Mouse (Mus musculus) hindbrain, embryonic 13.5 days (tissue): ENCODE measurements around the gene Nlgn2. TPM values are rescaled to one million over a fixed set of nuclear protein-coding genes. Genes with fewer than 3 reads are reported as not detected.

Experiments used
- ATAC-seq: fragments of 200-750 bp; cut with Nextera tagmentation; 2 replicates; pipeline ENCODE4 v1.8.0; 2017; ENCODE audit warnings: moderate TSS enrichment; ENCODE audit not compliant: low FRiP score
- H3K27ac ChIP-seq: fragments of 300-500 bp; sonication (generic); 2 replicates; pipeline ENCODE4 v1.5.1; 2015; ENCODE audit warnings: inconsistent platforms, mild to moderate bottlenecking, moderate library complexity
- H3K27me3 ChIP-seq: fragments of 300-500 bp; sonication (generic); 2 replicates; pipeline ENCODE4 v1.6.1; 2015; ENCODE audit warnings: mild to moderate bottlenecking, inconsistent platforms
- H3K36me3 ChIP-seq: fragments of 300-500 bp; sonication (generic); 2 replicates; pipeline ENCODE4 v1.6.1; 2015; ENCODE audit warnings: mild to moderate bottlenecking, inconsistent platforms
- H3K4me1 ChIP-seq: fragments of 300-500 bp; sonication (generic); replicated peaks from 2 replicates; pipeline ENCODE4 v1.6.1; 2015; ENCODE audit warnings: inconsistent platforms
- H3K4me2 ChIP-seq: fragments of 300-500 bp; sonication (generic); 2 replicates; pipeline ENCODE4 v1.6.1; 2015; ENCODE audit warnings: inconsistent platforms, mild to moderate bottlenecking, moderate library complexity
- H3K4me3 ChIP-seq: fragments of 300-500 bp; sonication (generic); 2 replicates; pipeline ENCODE4 v1.5.1; 2015; ENCODE audit warnings: mild to moderate bottlenecking, inconsistent platforms
- H3K9ac ChIP-seq: fragments of 300-500 bp; sonication (generic); 2 replicates; pipeline ENCODE4 v1.6.1; 2015; ENCODE audit warnings: mild to moderate bottlenecking, inconsistent platforms
- H3K9me3 ChIP-seq: fragments of 300-500 bp; sonication (generic); 2 replicates; pipeline ENCODE4 v1.6.1; 2016; ENCODE audit warnings: inconsistent platforms
- WGBS: fragments of 180-500 bp; shearing (Covaris S2); methylation state at CpG from one replicate; pipeline ENCODE4 v1.1.7; 2015; 5-methylcytosine and 5-hydroxymethylcytosine counted together
- polyA plus RNA-seq: library from polyadenylated mRNA; unstranded; fragments of >200 nt; fragmentation: Nextera tagmentation; extraction: Ambion mirVana; gene quantifications from 2 replicates; pipeline ENCODE4 v1.2.1, GENCODE M21; 2015

Nlgn2 gene
- polyA plus RNA-seq, 1 experiment from 2014 or later, result 21.4 TPM

DNA sequence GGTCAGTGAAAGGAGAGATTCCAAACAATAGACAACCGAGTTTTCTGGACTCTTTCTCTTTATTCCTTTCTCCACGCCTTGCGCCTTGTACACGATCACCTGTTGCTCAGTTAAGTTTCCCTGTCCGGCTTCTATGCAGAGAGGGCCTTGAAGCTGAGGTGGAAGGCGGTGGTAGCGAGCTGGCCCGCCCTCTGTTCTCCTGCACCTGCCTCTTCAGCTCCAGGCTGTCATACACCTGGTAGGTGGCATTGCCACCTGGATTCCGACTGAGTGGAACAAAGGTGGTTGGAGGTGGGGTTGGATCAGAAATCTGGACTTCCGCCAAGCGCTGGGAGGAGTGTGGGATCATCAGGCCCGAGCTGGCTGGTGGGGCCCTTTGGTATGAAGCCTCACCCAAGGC lies 21.1 kb downstream of the Nlgn2 start:
- no peak for ATAC-seq
- no peak overlapping the region for H3K4me2 ChIP-seq
- WGBS, result 91% methylated on average over 12 of the region's 12 CpGs
- no peak overlapping the region for H3K9ac ChIP-seq
- H3K27ac ChIP-seq, result no peak overlapping the region
- H3K9me3 ChIP-seq, result no peaks in the 10 kb centered on the region
- no peaks in the 10 kb centered on the region for H3K4me1 ChIP-seq
- no peaks in the 10 kb centered on the region for H3K36me3 ChIP-seq
- no peak overlapping the region for H3K4me3 ChIP-seq
- 0 out of 2 replicates have a peak, but pooled peaks cover 3% of the 10 kb centered on the region for H3K27me3 ChIP-seq

DNA sequence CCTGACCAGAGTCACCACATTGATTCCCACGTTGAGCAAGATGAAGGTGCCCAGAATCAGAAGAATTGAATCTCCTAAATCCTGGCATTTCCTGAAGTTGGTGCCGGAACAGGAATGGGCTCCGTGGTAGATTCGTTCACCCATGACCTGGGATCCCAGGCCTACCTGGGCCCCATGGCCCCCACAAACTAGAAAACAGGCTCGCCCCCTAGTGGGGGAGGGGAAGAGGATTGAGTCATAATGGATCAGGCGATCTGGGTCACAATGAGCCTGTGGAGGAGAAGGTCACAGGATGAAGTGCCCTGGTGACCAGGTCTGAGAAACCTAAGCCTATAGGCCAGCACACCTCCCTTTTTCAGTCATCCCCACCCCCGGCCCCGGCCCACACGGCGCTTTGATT lies 22.4 kb downstream of the Nlgn2 start, which contains the start of gene Gm39566:
Gene Gm39566, minus strand, starts transcription at position 144 of the 400 bp plus-strand sequence.
- Histone ChIP-seq H3K27me3 (0 out of 2 replicates have a peak, but pooled peaks cover 3% of the 10 kb centered on the region), H3K9me3 (no peaks in the 10 kb centered on the region), H3K9ac (no peak within 1 kb of the TSS), H3K4me3 (no peak within 1 kb of the TSS), H3K27ac (no peak within 1 kb of the TSS), H3K4me1 (no peaks in the 10 kb centered on the region), H3K36me3 (no peaks in the 10 kb centered on the region), H3K4me2 (no peak within 1 kb of the TSS)
- ATAC-seq, result no peak
- WGBS, result 70% methylated on average over 10 of the region's 10 CpGs

DNA sequence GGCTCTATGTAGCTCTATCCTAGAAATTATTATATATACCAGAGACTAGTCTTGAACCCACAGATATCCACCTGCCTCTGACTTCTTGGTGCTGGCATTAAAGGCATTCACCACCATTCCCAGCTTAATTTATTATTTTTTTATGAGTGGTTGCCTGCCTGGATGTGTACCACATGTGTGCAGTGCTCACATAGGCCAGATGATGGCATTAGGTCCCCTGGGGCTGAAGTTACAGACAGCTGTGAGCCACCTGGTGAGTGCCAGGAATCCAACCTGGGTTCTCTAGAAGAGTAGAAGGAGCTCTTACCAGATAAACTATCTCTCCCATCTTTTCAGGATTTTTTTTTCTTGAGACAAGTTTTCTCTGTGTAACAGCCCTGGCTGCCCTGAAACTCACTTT lies 27.3 kb downstream of the Nlgn2 start:
- Histone ChIP-seq H3K4me3 (no peak overlapping the region), H3K9ac (no peak overlapping the region), H3K36me3 (no peaks in the 10 kb centered on the region), H3K27ac (no peak overlapping the region), H3K9me3 (0 out of 2 replicates have a peak, but pooled peaks cover 3% of the 10 kb centered on the region), H3K27me3 (peaks cover 31% of the 10 kb centered on the region), H3K4me1 (peaks cover 3% of the 10 kb centered on the region; the same call in 1 of the 2 replicates), H3K4me2 (no peak overlapping the region)
- no peak for ATAC-seq

DNA sequence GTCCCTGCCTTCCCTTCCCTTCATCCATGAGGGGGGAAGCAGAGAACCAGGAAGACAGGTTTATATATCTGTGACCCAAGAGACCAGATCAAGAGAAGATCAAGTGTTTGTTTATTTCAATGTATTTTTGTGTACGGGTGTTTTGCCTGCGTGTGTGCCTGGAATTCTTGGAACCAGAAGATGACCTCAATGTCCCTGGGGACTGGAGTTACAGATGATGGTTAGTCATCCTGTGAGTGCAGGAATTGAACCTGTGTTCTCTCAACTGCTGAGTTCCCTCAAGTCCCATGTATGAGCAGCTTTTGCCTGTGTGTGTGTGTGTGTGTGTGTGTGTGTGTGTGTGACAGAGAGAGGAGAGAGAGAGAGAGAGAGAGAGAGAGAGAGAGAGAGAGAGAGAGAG lies 29.9 kb downstream of the Nlgn2 start:
- 89% methylated on average over 2 of the region's 2 CpGs for WGBS
- no peaks in the 10 kb centered on the region for H3K36me3 ChIP-seq
- no peak overlapping the region for H3K27ac ChIP-seq
- no peak overlapping the region for H3K4me2 ChIP-seq
- H3K4me1 ChIP-seq, result peaks cover 29% of the 10 kb centered on the region
- no peak overlapping the region for H3K9ac ChIP-seq
- H3K9me3 ChIP-seq, result 0 out of 2 replicates have a peak, but pooled peaks cover 3% of the 10 kb centered on the region
- peaks cover 42% of the 10 kb centered on the region for H3K27me3 ChIP-seq
- ATAC-seq, result no peak
- H3K4me3 ChIP-seq, result no peak overlapping the region

DNA sequence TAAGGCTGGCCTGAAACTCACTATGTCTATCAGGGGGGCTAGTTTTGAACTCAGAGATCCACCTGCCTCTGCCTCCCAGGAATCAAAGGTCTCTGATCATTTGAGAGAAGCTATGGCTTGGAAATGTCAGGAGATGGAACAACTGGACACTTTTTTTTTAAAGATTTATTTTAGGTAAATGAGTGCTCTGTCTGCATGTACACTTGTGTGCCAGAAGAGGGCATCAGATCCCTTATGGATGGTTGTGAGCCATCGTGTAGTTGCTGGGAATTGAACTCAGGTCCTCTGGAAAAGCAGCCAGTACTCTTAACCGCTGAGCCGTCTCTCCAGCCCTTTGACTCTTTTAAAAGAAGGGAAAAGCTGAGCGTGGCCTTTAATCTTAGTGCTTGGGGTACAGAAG lies 31.2 kb downstream of the Nlgn2 start:
- 84% methylated on average over 4 of the region's 4 CpGs for WGBS
- no peak for ATAC-seq
- Histone ChIP-seq H3K36me3 (no peaks in the 10 kb centered on the region), H3K27me3 (peaks cover 51% of the 10 kb centered on the region), H3K4me1 (peaks cover 41% of the 10 kb centered on the region), H3K4me2 (no peak overlapping the region), H3K27ac (no peak overlapping the region), H3K9ac (no peak overlapping the region), H3K9me3 (0 out of 2 replicates have a peak, but pooled peaks cover 3% of the 10 kb centered on the region), H3K4me3 (no peak overlapping the region)

DNA sequence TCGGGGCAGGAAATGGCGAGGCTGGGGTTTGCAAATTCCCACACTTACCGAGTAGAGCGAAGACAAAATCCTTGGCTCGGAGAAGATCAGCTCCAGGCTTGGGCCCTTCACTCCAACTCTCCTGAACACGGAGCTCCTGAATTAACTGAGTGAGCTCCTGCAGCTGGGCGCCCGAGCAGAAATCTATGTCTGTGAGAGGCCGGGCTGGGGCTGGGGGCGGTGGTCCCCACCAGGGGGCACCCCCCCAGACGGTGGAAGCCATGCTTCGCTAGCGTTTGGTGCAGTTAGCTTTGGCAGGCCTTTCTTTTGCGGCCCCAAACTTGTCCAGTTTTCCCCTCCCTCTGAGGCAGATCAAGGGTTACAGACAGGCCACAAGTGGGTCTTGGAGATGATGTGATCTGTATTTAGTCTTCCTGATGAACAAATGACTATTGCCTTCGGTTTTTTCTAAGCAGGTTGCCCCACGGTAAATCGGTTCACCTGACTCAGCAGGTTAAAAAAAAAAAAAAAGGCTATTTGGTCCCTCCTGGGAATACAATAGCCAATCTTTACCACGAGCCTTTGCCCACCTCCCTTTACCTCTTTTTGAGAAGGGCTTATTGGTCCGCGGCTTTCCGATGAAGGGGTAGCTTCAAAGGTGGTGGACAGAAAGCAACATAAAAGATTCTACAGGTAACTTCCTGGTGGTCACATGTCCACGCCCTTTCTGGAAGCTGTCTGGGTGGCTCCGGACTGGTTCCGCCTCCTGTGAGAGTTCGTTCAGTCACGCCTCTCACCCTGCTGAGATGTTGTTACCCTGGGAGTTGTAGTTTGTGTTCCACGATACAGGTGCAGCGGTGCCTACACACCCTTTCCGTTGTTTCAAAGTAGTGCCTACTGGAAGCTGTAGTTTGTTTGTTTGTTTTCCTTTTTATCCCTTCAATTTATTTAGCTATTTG lies 32.3 kb downstream of the Nlgn2 start, which contains the start of gene Tmem102:
Gene Tmem102, minus strand, starts transcription at position 653 of the 938 bp plus-strand sequence.
- Histone ChIP-seq H3K9me3 (0 out of 2 replicates have a peak, but pooled peaks cover 3% of the 10 kb centered on the region), H3K9ac (no peak within 1 kb of the TSS; the same call in 1 of the 2 replicates), H3K27ac (no peak within 1 kb of the TSS), H3K27me3 (peaks cover 51% of the 10 kb centered on the region), H3K4me3 (peak within 1 kb of the TSS; percentile 10; the same call in 1 of the 2 replicates), H3K4me1 (peaks cover 51% of the 10 kb centered on the region), H3K36me3 (no peaks in the 10 kb centered on the region), H3K4me2 (peak within 1 kb of the TSS; percentile 94)
- ATAC-seq, result no peak
- WGBS, result 5% methylated on average over 29 of the region's 29 CpGs

DNA sequence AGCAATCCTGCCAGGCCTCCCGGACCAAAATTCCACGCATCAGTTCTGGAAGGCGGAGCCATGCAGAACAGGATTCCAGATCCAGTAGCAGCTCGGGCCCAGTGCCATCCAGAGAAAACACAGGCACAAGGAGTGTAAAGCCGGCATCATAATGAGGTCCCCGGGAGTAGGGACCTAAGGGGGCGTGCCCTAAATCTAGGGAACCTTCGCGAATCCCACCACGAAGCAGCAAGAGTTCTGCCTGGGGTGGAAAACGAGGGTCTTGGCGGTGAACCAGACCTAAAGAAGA lies 33.0 kb downstream of the Nlgn2 start:
- H3K4me1 ChIP-seq, result peaks cover 57% of the 10 kb centered on the region
- ATAC-seq, result no peak
- WGBS, result 5% methylated on average over 12 of the region's 12 CpGs

DNA sequence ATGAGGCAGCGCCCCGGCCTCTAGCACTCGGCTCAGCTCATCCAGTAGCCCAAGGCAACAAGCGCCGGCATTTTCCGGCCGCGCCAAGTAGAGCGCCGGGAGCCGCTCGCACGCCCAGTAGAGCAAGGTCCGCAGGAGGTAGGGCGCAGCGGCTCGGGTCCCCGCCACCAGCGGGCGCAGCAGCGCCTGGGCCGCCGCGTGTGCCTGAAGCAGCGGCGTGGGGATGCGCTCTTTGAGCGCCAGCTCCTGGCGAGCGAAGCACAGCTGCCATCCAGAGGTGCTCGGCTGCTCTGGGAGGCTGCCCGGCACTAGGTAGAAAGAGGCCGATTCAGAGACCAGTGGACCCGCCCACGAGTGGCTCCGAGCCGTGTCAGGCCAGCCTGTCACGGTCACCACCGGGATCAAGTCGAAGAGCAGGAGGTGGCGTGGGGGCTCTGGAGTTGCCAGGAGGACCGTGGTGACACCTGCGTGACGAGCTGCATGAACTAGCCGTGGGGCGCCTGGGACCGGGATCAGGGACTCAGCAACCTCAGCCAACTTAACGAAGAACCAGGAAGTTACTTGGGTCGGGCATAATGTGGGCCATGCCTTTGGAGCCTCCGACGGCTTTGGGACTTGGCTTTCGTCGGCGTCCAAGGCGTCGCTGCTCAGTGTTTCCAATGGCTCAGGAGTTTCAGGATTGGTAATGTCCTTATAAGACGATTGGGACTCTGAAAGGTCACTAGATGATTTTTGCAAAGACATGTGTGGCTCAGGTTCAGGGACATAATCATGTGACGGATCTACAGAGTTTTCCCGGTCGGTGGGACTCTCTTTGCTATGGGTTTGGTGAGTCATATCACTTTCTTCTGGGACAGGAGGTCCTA lies 33.6 kb downstream of the Nlgn2 start:
- Histone ChIP-seq H3K36me3 (no peaks in the 10 kb centered on the region), H3K4me2 (peak overlapping the region; percentile 94), H3K27me3 (peaks cover 47% of the 10 kb centered on the region), H3K4me3 (peak overlapping the region; percentile 52), H3K9me3 (0 out of 2 replicates have a peak, but pooled peaks cover 3% of the 10 kb centered on the region), H3K27ac (peak overlapping the region; percentile 81), H3K4me1 (peaks cover 63% of the 10 kb centered on the region), H3K9ac (peak overlapping the region; percentile 89)
- WGBS, result 2% methylated on average over 60 of the region's 60 CpGs
- peak; percentile 15; the same call in 1 of the 2 replicates for ATAC-seq

More for the DNA sequence above, 33.0 kb downstream of the Nlgn2 start:
- 0 out of 2 replicates have a peak overlapping the region, but pooled peaks have one; percentile 10 for H3K4me3 ChIP-seq
- peak overlapping the region; percentile 94 for H3K4me2 ChIP-seq
- no peak overlapping the region; the same call in 1 of the 2 replicates for H3K9ac ChIP-seq
- peaks cover 51% of the 10 kb centered on the region for H3K27me3 ChIP-seq
- H3K9me3 ChIP-seq, result 0 out of 2 replicates have a peak, but pooled peaks cover 3% of the 10 kb centered on the region
- no peak overlapping the region for H3K27ac ChIP-seq
- no peaks in the 10 kb centered on the region for H3K36me3 ChIP-seq

DNA sequence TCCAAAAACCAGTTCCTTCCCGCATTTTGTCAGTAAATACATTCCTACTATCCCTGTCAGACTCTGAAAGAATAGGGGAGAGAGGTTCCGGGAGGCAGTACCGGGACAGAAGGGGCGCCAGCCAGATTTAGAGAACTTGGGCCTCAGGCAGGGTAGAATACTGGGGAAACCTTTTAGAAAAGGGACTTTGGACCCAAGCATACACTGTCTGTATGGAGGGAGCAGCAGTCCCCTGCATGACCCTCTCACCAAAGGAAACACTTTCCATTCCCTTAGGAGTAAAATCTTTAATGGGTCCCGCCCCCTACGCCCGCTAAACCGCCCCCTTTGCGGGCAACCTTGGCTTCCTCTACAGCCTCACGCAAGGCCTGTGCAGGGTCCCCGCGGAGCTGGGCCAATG lies 34.3 kb downstream of the Nlgn2 start:
- Histone ChIP-seq H3K4me2 (peak overlapping the region; percentile 94), H3K27ac (peak overlapping the region; percentile 81), H3K36me3 (no peaks in the 10 kb centered on the region), H3K9me3 (0 out of 2 replicates have a peak, but pooled peaks cover 3% of the 10 kb centered on the region), H3K9ac (peak overlapping the region; percentile 89), H3K27me3 (peaks cover 46% of the 10 kb centered on the region), H3K4me1 (peaks cover 70% of the 10 kb centered on the region), H3K4me3 (peak overlapping the region; percentile 52)
- 2% methylated on average over 12 of the region's 12 CpGs for WGBS
- no peak for ATAC-seq

DNA sequence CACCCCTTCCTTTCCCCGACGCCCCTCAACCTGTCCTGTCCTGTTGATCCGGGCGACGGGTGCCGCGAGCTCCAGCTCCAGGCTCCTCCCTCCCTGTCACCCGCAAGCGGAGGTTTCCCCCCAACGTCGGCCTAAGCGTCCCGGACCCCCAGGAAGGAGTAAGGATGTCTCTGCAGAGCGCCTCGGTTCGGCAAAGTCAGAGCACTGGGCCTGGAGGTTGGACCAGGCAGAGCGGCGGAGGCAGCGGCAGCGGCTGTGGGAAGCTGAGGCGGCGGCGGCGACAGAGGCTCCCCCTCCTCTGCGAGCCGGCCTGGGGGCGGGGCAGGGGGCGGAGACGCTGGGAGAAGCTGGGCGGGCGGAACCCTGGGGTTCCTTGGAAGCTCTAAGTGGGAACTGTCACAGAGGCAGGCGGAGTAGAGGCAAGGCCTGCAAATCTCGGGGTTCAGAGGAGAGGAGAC lies 34.9 kb downstream of the Nlgn2 start:
- no peak for ATAC-seq
- H3K4me2 ChIP-seq, result peak overlapping the region; percentile 94
- peak overlapping the region; percentile 81 for H3K27ac ChIP-seq
- 0 out of 2 replicates have a peak, but pooled peaks cover 3% of the 10 kb centered on the region for H3K9me3 ChIP-seq
- under 1% methylated on average over 33 of the region's 33 CpGs for WGBS
- H3K4me1 ChIP-seq, result peaks cover 73% of the 10 kb centered on the region
- H3K27me3 ChIP-seq, result peaks cover 52% of the 10 kb centered on the region
- H3K4me3 ChIP-seq, result peak overlapping the region; percentile 52
- peak overlapping the region; percentile 89 for H3K9ac ChIP-seq
- peaks cover under 1% of the 10 kb centered on the region for H3K36me3 ChIP-seq

DNA sequence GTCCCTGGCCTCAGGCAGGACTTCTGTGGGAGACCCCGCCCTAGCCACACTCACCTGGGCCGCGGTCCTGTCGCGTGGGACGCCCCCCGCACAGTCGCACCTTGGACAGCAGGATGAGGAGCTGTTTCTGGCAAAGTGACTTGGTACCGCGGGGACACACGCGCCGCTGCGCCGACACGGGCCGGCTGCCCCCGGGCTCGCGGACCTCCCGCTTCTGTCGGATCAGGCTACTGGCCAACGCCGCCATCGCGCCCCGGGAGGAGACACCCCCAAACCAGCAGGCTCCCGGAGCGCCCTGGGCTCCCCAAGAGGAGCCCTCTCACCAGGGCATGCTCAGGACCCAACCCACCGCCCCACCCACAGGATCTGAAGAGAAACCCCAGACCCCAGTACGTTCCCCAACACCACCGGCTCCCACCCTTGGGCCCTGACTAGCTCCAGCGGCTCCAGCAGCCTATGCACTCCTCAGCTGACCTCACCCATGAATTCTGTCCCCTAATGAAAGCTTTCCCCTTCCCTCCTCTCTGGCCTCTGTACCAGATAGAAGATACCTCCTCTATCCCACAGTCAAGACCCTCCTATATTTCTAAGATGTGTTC lies 36.1 kb downstream of the Nlgn2 start, which contains the start of gene Fgf11:
Gene Fgf11, minus strand, starts transcription at position 479 of the 599 bp plus-strand sequence.
- peak within 1 kb of the TSS; percentile 52 for H3K4me3 ChIP-seq
- peaks cover 52% of the 10 kb centered on the region for H3K27me3 ChIP-seq
- ATAC-seq, result no peak
- 2% methylated on average over 33 of the region's 33 CpGs for WGBS
- H3K9me3 ChIP-seq, result 0 out of 2 replicates have a peak, but pooled peaks cover 1% of the 10 kb centered on the region
- H3K36me3 ChIP-seq, result peaks cover 4% of the 10 kb centered on the region
- peak within 1 kb of the TSS; percentile 95 for H3K27ac ChIP-seq
- peak within 1 kb of the TSS; percentile 94 for H3K4me2 ChIP-seq
- peak within 1 kb of the TSS; percentile 89 for H3K9ac ChIP-seq
- peaks cover 73% of the 10 kb centered on the region for H3K4me1 ChIP-seq
